Mouse (Mus musculus) lung, embryonic 14.5 days (tissue): ENCODE measurements at regions not wholly inside any gene's neighbourhood (a gene's known extent, or its start where the extent isn't known, plus 50 kb on each side); places are given as distances from the start of the nearest gene placed in this dataset.
A peak's percentile ranks its signal among the peaks of the same experiment; 100 is the strongest.

Source experiments
- ATAC-seq: fragments of 200-750 bp; cut with Nextera tagmentation; 2 replicates; pipeline ENCODE4 v1.8.0; 2017; ENCODE audit warnings: mild to moderate bottlenecking, moderate TSS enrichment, moderate library complexity; ENCODE audit not compliant: insufficient read depth
- DNase-seq: peaks from one replicate; pipeline ENCODE4 v3.0.0-alpha.2; 2015
- H3K27ac ChIP-seq: fragments of 300-500 bp; sonication (generic); 2 replicates; pipeline ENCODE4 v1.5.1; 2014; ENCODE audit warnings: low read depth, mild to moderate bottlenecking, moderate library complexity
- H3K27me3 ChIP-seq: fragments of 300-500 bp; sonication (generic); 2 replicates; pipeline ENCODE4 v1.6.1; 2014; ENCODE audit warnings: low read length, control low read depth; ENCODE audit not compliant: insufficient read depth
- H3K36me3 ChIP-seq: fragments of 300-500 bp; sonication (generic); 2 replicates; pipeline ENCODE4 v1.6.1; 2014; ENCODE audit warnings: control low read depth; ENCODE audit not compliant: insufficient read depth
- H3K4me1 ChIP-seq: fragments of 300-500 bp; sonication (generic); 2 replicates; pipeline ENCODE4 v1.6.1; 2014; ENCODE audit warnings: antibody characterized with exemption, control low read depth; ENCODE audit not compliant: insufficient read depth
- H3K4me2 ChIP-seq: fragments of 300-500 bp; sonication (generic); 2 replicates; pipeline ENCODE4 v1.6.1; 2014; ENCODE audit warnings: mild to moderate bottlenecking
- H3K4me3 ChIP-seq: fragments of 300-500 bp; sonication (generic); 2 replicates; pipeline ENCODE4 v1.5.1; 2014; ENCODE audit warnings: low read depth, low read length
- H3K9ac ChIP-seq: fragments of 300-500 bp; sonication (generic); 2 replicates; pipeline ENCODE4 v1.6.1; 2014
- H3K9me3 ChIP-seq: fragments of 300-500 bp; sonication (generic); 2 replicates; pipeline ENCODE4 v1.6.1; 2016; ENCODE audit warnings: low read depth, low read length, control low read depth
- CTCF ChIP-seq: IDR thresholded peaks from 2 replicates; pipeline ENCODE4 v1.5.1; 2016; ENCODE audit warnings: antibody characterized with exemption, low read depth
- WGBS: fragments of 180-500 bp; shearing (Covaris S2); extraction: QIAGEN DNeasy Blood & Tissue Kit; methylation state at CpG from one replicate; pipeline ENCODE4 v1.1.7; 2014; 5-methylcytosine and 5-hydroxymethylcytosine counted together

- DNase-seq, result peak; percentile 70
- 57% methylated on average over 6 of the region's 6 CpGs for WGBS
- TF ChIP-seq CTCF, result peak; percentile 80
Observed at GRCm38 (mm10) chr7:62924585-62925331, 101.3 kb upstream of the A26c2 start.

GRCm38 (mm10) chr7:62922246-62922645, 98.8 kb upstream of the A26c2 start:
- Histone ChIP-seq H3K4me1 (no peaks in the 10 kb centered on the region), H3K9me3 (no peaks in the 10 kb centered on the region), H3K27me3 (no peaks in the 10 kb centered on the region), H3K9ac (no peak overlapping the region), H3K27ac (no peak overlapping the region), H3K36me3 (no peaks in the 10 kb centered on the region), H3K4me2 (no peak overlapping the region), H3K4me3 (no peak overlapping the region)
- no peak for ATAC-seq
- TF ChIP-seq CTCF, result peak; percentile 50
- DNase-seq, result peak; percentile 47
- 0% methylated on average over 1 of the region's 1 CpGs for WGBS

More at GRCm38 (mm10) chr7:62924585-62925331, 101.3 kb upstream of the A26c2 start:
- Histone ChIP-seq H3K9ac (no peak overlapping the region), H3K27ac (no peak overlapping the region), H3K4me1 (no peaks in the 10 kb centered on the region), H3K4me3 (no peak overlapping the region), H3K4me2 (no peak overlapping the region), H3K9me3 (no peaks in the 10 kb centered on the region), H3K36me3 (no peaks in the 10 kb centered on the region), H3K27me3 (no peaks in the 10 kb centered on the region)
- ATAC-seq, result no peak

DNA sequence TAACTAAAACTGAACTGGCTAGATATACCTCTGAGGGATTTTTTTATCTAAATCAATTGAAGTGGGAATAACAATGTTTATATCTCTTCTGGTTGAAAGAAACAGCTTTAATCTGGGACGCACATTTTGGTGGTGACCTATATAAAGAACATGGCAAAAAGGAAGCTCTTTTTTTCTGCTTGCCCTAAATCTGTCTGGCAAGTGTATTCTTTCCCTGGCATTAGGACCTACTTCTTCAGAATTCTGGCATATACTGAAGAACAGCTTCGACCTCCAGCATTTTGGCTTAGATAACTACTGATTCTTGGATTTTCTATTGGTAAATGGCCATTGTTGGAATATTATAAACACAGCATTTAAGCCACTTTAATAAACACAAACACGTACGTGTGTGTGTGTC, 70.9 kb upstream of the A26c2 start:
- Histone ChIP-seq H3K4me1 (no peaks in the 10 kb centered on the region), H3K9ac (no peak overlapping the region), H3K4me2 (no peak overlapping the region), H3K4me3 (no peak overlapping the region), H3K9me3 (no peaks in the 10 kb centered on the region; the same call in 1 of the 2 replicates), H3K27me3 (no peaks in the 10 kb centered on the region), H3K36me3 (no peaks in the 10 kb centered on the region), H3K27ac (no peak overlapping the region)
- DNase-seq, result no peak
- TF ChIP-seq CTCF, result no peak
- 64% methylated on average over 4 of the region's 4 CpGs for WGBS
- ATAC-seq, result no peak

GRCm38 (mm10) chr7:62877033-62877432, 53.6 kb upstream of the A26c2 start:
- no peaks in the 10 kb centered on the region for H3K9me3 ChIP-seq
- H3K9ac ChIP-seq, result no peak overlapping the region
- H3K36me3 ChIP-seq, result no peaks in the 10 kb centered on the region
- ATAC-seq (no peak), DNase-seq (peak; percentile 62)
- no peaks in the 10 kb centered on the region for H3K27me3 ChIP-seq
- WGBS, result 14% methylated on average over 1 of the region's 1 CpGs
- H3K4me1 ChIP-seq, result no peaks in the 10 kb centered on the region
- H3K4me2 ChIP-seq, result no peak overlapping the region
- no peak overlapping the region for H3K27ac ChIP-seq
- H3K4me3 ChIP-seq, result no peak overlapping the region
- TF ChIP-seq CTCF, result peak; percentile 64
